Mouse (Mus musculus): ENCODE data around the gene Lst1. TPM values are rescaled to one million over a fixed set of nuclear protein-coding genes. Genes with fewer than 3 reads are reported as not detected.
A peak's percentile ranks its signal among the peaks of the same experiment; 100 is the strongest.

Gene Lst1
- total RNA-seq, 2 experiments from 2014 or later, result 2.7 to 5.3 TPM

DNA sequence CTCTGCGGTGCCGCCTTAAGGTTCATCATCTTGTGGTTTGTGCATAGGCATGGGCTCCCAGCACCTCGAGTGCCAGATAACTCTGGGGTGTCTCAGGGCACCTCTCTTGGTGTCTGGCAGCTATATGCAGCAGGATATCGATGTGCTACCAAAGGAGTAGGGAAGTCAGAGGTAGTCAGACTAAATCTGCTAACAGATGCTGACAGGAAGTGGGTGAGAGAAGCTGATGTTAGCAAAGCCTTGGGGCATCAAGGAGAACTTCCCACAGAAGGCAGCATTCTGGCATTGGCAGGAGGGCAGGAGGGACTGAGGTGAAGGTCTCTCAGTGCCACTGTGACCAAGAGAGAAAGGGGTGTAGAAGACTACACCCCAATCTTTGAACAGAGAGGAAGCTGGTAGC is 1.9 kb upstream of the Lst1 start:
- intact Hi-C loops (cut with DNase I), result no loop called here
- DNase-seq (ENCODE audit: low spot score), result no peak

DNA sequence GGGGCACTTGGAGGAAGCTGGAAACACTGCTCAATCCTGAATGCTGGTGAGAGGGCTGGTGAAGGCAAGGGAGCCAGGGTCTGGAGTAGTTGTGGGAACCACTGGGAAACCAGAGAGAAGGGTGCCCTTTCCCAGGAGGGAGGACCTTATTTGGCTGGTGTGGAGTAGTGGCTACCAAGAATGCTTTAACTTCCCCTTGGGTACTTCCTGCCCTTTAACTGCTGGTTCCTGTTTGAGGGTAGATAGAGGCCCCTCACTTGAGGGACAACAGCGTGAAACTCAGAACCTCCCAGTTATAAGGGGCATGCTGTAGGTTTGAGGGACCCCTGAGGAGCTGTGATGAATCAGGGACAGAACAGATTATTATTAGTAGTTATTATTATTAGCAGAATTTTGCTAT is 947 bp upstream of the Lst1 start:
- intact Hi-C loops (cut with DNase I), result no loop called here
- DNase-seq (ENCODE audit: low spot score), result no peak

DNA sequence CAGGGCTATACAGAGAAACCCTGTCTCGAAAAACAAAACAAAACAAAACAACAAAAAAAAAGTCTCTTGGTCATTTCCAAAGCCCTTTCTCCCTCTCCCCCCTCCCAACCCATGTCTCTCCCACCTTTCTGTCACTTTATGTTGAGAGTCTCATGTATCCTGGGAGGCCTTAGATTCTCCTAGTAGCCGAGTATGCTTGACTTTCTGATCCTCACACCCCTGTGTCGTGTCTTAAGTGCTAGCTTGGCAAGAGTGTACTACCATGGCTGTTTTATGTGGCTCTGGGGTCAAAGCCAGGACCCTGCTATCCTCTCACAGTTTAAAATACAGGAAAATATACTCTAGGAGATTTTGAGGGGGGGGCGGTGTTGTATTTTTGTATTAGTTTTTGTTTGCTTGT is 894 bp downstream of the Lst1 start:
- DNase-seq (ENCODE audit: low spot score), result no peak
- intact Hi-C loops (cut with DNase I), result no loop called here

GRCm38 (mm10) chr17:35186681-35187080 is 1.6 kb downstream of the Lst1 start:
- no peak for DNase-seq (ENCODE audit: low spot score)

DNA sequence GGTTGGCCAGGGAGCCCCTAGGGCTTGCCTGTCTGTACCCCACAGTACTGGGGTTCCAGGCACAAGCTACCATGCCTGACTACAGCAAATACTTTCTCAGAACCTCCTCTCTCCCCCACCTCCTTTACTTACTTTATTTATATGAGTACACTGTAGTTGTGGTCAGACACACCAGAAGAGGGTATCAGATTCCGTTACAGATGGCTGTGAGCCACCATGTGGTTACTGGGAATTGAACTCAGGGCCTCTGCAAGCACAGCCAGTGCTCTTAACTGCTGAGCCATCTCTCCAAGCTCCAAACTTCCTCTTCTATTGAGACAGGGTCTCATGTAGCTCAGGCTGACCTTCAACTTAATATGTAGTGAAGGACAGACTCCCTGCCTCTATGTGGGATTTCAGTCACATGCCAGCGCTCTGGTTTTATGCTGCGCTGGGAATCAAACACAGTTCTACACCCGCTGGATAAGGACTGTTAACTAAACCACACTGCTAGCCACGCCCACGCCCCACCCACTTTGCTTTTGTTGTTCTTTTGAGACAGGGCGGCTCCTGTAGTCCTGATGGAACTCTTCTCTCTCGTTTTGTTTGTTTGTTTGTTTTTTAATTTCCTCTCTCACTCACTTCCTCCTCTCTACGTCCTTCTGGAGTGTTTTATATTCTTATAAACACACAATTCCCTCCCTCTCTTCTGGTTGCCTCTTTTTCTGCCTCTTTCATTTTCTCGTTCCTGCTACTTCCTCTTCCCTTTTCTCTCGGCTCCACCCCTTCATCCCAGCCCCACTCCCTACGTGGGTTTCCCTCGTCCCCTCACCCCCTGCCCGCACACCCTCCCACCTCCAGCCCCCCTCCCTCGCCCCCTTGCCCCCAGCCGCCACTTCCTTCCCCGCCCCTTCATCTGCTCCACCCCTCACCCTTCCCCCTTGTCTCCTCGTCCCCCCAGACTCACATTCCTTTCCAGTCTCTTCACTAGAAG is 2.3 kb downstream of the Lst1 start:
- peak; percentile 56 for DNase-seq (ENCODE audit: low spot score)

More at GRCm38 (mm10) chr17:35186681-35187080, 1.6 kb downstream of the Lst1 start:
- intact Hi-C loops (cut with DNase I), result no loop called here

GRCm38 (mm10) chr17:35180093-35180492 is 8.1 kb downstream of the Lst1 start:
- no peak for DNase-seq (ENCODE audit: low spot score)
- intact Hi-C loops (cut with DNase I), result no loop called here

More for the DNA sequence above, 2.3 kb downstream of the Lst1 start:
- intact Hi-C loops (cut with DNase I), result no loop called here

GRCm38 (mm10) chr17:35178528-35178927 is 9.7 kb downstream of the Lst1 start:
- intact Hi-C loops (cut with DNase I), result loop anchor here (1.0 to 2.0 kb wide), 2 partner anchors 16 to 54 kb away; partner anchors contain the start of gene Ltb
- DNase-seq (ENCODE audit: low spot score), result peak; percentile 50

- DNase-seq (ENCODE audit: low spot score), result no peak
- intact Hi-C loops (cut with DNase I), result no loop called here
Measured at GRCm38 (mm10) chr17:35175968-35176367, 12.3 kb downstream of the Lst1 start, which contains the start of gene Aif1. Gene Aif1 (minus strand): TSS chr17:35176068.

- no peak for DNase-seq (ENCODE audit: low spot score)
- intact Hi-C loops (cut with DNase I), result no loop called here
Measured at GRCm38 (mm10) chr17:35175382-35175781, 12.9 kb downstream of the Lst1 start.

DNA sequence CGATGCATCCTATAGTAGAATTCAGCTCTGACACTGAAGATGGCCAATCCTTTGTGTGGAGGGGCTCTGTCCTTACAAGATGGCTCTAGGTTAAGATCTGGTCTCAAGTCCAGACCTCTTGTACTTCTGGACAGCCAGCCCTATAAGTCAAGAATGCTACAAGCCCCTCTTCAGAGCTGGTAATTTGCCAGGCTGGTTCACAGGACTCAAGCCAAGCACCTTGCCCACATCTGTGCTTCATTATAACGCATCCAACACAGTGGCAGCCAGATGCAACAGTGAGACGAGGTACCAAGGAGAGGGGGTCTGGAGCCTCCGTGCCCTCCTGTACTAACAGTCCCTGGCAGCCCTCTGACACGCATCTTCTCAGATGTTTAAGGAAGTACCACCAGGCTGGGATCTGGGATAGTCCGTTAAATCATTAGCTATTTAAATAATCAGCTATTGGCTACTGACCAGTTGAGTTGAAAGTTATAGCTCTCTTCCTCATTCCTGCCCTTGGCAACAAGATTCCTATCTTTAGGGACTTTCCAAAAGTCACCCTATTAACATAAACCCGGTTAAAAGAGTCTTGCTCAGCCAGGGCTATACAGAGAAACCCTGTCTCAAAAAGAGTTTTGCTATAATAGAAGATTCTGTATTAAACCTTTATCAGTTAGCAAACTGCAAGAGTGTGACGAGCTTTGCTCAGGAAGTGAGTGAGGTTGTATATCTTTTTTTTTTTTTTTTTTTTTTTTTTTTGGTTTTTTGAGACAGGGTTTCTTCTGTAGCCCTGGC is 13.8 kb downstream of the Lst1 start:
- no peak for DNase-seq (ENCODE audit: low spot score)
- intact Hi-C loops (cut with DNase I), result no loop called here

GRCm38 (mm10) chr17:35173329-35173728 is 14.9 kb downstream of the Lst1 start:
- intact Hi-C loops (cut with DNase I), result no loop called here
- DNase-seq (ENCODE audit: low spot score), result no peak

DNA sequence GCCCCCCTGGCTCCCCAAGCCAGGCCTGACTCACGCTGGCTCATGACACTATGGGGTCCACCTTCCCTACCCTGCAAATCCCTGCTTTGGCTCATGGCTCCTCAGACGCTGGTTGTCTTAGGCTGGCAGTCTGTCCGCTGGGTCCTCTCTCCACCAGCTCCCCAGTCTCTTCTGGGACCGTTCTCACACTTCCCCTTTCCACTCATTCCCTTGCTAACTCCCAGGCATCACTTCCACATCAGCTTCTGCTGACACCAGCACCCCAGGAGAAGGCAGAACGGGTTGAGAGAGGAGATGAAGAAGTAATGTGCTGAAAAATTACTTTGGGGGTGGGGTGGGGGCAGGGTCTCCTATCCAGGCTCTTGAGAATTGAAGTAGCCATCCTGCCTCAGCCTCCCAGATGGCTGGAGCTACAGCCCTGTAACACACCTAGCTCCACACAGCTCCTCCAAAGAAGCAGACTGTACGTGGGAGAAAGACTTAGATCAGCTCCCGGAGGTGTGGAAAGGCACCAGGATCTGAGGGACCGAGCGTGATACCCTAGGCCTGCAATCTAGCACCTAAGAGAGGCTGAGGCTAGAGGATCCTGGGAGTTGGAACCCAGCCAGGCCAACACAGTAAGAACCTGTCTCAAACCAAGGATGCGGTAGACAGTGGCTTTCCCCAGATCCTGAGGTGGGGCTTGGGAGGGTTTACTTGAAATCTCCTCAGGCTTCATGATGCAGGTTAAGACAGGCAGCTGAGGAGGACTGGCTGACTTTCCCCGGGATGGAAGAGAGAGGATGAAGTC is 15.6 kb downstream of the Lst1 start:
- intact Hi-C loops (cut with DNase I), result no loop called here
- no peak for DNase-seq (ENCODE audit: low spot score)

DNA sequence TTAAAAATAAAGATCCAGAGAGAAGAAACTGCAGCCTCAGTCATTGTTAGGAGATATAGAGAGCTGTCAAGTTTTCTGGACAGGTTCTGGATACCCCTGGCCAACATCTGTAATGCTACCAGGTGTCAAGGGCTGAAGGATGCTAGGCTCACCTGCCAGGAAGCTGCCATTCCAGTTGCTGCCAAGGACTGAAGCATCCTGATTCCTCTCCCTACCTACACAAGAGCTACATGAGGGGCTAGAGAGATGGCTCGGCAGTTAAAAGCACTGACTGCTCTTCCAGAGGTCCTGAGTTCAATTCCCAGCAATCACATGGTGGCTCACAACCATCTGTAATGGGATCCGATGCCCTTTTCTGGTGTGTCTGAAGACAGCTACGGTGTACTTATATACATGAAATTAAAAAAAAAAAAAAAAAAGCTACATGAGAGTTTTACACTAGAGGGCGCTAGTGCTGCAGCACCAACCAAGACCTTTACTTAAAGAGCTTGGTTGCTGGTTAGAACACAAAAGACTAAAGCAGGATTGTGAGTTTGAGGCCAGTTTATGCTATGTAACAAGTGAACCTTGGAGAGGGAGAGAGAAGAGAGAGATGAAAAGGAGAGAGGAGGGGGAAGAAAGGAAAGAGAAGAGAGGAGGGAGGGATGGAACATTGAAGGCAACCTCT is 19.6 kb downstream of the Lst1 start:
- intact Hi-C loops (cut with DNase I), result loop anchor here (1.0 to 10.0 kb wide), 2 partner anchors 64 to 964 kb away; partner anchors contain the start of gene Tap2
- no peak for DNase-seq (ENCODE audit: low spot score)

DNA sequence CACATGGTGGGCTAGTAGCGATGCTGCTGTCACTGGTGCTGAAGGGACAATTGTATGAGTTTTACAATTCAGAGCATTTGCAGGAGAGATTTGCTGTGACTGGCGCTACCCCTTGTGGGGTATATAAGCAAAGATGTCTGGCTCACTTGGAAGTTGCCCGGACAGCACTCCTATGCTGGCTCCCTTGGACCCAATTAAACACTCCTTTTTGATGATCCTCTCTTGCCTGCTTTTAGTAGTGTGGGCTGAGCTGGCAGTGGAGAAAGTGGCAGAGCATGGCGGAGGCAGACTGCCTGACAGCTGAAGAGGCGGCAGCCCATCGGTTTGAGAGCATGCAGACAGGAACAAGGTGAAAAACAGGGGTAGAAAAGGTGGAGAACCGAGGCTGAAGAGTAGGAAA is 20.4 kb downstream of the Lst1 start:
- intact Hi-C loops (cut with DNase I), result loop anchor here (10.0 kb wide), 1 partner anchor 963 kb away; the partner anchor contains the start of gene Tap2
- DNase-seq (ENCODE audit: low spot score), result no peak

DNA sequence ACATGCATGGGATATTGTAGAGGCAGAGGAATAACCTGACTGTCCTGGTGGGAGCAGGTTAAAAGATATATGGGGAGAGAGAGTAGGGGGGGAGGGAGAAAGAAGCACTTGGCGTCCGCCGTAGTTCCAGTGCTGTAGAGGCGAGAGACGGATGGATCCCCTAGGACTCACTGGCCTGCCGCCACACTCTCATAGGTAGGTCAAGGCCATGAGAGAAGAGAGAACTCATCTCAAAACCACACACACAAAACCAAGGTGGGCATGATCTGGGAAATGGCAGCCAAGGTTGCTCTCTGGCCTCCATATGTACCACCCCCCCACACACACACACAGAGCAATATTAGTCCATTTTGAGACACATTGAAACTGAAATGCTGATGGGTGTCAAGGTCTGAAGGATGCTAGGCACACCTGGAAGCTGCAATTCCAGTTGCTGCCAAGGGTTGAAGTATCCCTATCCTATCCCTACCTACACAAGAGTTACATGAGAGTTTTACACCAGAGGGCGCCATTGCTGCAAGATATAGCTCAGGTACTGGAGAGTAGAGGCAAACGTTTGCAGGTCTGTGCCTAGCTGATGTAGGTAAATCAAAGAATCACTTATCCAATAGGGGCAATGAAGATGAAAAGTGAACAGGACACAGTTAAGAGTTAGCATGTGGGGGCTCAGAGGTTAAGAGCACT is 21.7 kb downstream of the Lst1 start:
- DNase-seq (ENCODE audit: low spot score), result no peak
- intact Hi-C loops (cut with DNase I), result loop anchor here (10.0 kb wide), 1 partner anchor 962 kb away; the partner anchor contains the start of gene Tap2

- intact Hi-C loops (cut with DNase I), result loop anchor here (10.0 kb wide), 1 partner anchor 961 kb away; the partner anchor contains the start of gene Tap2
- DNase-seq (ENCODE audit: low spot score), result no peak
Measured at GRCm38 (mm10) chr17:35165451-35166155, 22.6 kb downstream of the Lst1 start.

DNA sequence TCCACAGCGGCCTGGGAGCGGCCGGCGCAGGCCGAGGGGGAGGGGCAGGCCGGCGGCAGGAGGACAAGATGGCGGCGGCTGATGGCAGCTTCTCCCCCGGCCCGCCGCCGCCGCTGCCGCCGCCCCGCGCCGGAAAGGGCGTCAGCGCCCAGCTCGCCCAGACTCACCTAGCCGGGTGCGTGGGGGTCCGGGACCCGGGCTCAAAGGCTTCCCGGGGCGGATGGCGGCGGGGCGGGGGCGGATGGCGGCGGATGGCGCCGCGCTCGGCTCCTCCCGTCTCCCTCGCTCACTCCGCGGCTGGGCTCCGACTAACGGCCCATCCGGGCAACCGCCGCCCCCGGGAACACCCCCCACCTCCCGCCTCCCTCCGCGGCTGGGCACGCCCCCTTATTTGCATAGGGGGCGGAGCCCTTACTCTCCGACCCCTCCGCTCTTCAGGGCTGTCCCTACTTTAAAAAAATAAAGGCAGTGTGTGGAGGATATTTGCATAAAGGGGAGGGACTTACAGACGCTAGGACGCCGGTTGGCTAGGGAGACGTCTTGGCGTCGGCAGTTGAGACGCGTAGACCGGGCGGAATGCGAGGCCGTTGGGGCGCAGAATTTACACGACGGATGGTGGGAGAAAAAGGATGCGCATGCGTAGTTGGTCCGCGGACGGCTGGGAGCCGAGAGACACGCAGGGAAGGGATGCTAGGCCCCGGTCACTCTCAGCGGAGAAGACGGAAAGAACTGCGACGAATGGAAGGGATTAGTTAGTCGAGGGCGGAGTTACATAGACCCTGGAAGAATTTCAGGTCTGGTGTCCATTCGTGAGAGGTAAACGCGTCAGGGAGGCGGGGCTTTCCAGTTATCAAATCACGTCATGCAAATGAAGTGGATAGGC is 23.4 kb downstream of the Lst1 start, which contains the start of gene Prrc2a:
Gene Prrc2a (minus strand): TSS at position 330 of the 883 bp plus-strand sequence.
- intact Hi-C loops (cut with DNase I), result loop anchor here (5.0 to 10.0 kb wide), 2 partner anchors 43 to 960 kb away; partner anchors contain the start of genes Csnk2b, Gpank1 and Tap2

More for the DNA sequence above, 23.4 kb downstream of the Lst1 start, which contains the start of gene Prrc2a:
- DNase-seq (ENCODE audit: low spot score), result peak; percentile 98
